Mouse (Mus musculus): Measurements from ENCODE around the gene Trnau1ap.

GRCm38 (mm10) chr4:132306004-132306403 is 23.3 kb downstream of the Trnau1ap start:
- TF ChIP-seq SIN3A (IDR thresholded peaks at IDR 0.05; ENCODE audit: low read length) (no peak), HCFC1 (IDR thresholded peaks at IDR 0.05; ENCODE audit: low read depth, low read length) (no peak), CTCF (conservative IDR thresholded peaks at IDR 0.05 in 1 of 2, IDR thresholded peaks at IDR 0.05 in 1 of 2; ENCODE audit: low read depth in 2 of 2, low read length in 2 of 2) (no peak)
